Mouse (Mus musculus) 416B (cell line): ENCODE data around the gene Serpina1b.
"Not testable (repeated sequence)": the region's sequence is repeated elsewhere in the genome, so short reads cannot be mapped to it uniquely, and the experiment has no call there.

Experiments
- DNase-seq: peaks from one replicate; pipeline ENCODE4 v3.0.0; 2011; ENCODE audit warnings: low read depth

Serpina1b gene

GRCm38 (mm10) chr12:103700144-103700750 is 129.9 kb downstream of the Serpina1b start:
- DNase-seq: no peak

GRCm38 (mm10) chr12:103695429-103695828 is 134.7 kb downstream of the Serpina1b start, which contains the start of gene Serpina1f:
Gene Serpina1f, minus strand, starts transcription at chr12:103695529.
- no peak for DNase-seq

DNA sequence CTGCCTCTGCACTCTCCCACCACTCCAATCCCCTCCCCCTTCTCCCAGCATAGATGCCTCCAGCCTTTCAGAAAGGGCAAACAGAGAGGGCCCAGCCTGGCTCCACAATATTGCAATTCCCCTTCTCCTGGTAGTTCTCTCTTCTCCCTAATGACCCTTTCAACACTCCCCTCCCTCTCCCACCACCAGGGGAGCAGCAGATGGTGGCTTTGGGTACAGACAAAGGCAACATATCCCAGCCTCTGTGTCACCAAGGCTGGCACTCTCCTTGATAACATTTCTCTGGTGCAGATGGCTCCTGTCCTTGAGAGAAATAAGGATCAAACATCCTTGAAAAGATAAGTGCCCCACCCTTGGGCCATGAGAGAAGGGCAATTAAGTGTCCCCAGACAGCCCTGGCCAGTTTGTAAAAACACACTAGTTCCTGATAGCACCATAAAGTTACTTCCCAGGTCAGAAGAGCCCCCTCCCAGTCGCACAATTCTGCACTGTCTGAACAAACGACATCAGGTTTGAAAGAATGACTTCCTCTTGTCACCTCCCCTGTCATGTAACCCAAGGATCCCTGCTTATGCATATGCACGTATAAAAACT is 141.9 kb downstream of the Serpina1b start:
- no peak for DNase-seq

DNA sequence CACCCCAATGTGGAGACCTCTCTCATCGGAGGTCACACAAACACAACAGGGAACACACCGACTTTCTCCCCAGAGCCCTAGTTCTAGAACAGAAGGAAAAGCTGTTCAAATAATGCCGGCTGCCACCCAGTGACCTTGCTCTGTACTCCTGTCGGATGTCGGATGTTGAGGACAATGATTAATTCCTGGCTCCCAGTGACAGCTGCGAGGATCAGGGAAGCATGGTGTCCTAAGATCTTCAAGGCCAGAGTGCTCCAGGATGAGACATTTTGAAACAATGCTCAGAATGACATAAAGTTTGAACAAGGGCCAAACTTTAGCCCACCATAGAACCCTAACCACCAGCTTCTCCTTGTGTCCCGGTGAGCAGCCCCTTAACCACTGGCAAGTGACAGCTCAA is 143.2 kb downstream of the Serpina1b start:
- DNase-seq: no peak

GRCm38 (mm10) chr12:103686050-103686449 is 144.1 kb downstream of the Serpina1b start:
- no peak for DNase-seq

- DNase-seq: no peak
These were observed 144.8 kb downstream of the Serpina1b start for GRCm38 (mm10) chr12:103685386-103685785.

- DNase-seq: no peak
These were observed 146.4 kb downstream of the Serpina1b start for GRCm38 (mm10) chr12:103683775-103684174.

DNA sequence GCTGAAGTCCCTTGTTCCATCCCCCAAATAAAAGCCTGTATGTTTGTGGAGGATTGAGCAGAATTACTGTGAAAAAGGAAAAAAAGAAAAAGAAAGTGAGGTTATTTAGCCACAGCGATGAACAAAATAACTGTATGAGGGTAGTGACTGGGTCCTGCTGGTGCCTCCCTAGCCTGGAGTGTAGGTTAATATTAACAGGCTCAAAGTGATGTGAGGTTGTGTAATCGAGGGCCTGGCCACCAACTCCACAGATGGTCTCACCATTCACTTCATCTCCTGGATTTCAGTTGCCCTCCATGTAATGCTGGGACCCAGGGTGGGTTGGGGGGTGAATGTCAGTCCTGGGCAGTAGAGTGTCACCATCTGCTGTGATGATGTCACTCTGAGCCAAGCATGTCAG is 148.4 kb downstream of the Serpina1b start:
- DNase-seq: no peak

GRCm38 (mm10) chr12:103681169-103681568 is 149.0 kb downstream of the Serpina1b start:
- no peak for DNase-seq

GRCm38 (mm10) chr12:103679853-103680252 is 150.3 kb downstream of the Serpina1b start:
- not testable (repeated sequence) for DNase-seq
